Comparison of ENCODE assay signal across 16 mouse cellular contexts in genomic region chr7:28849700-28850236, GRCm38 (mm10). TPM values are rescaled to one million over a fixed set of nuclear protein-coding genes. Genes with fewer than 3 reads are reported as not detected.
DNase-seq lines count a peak whose midpoint lies in the region; ATAC-seq and TF ChIP-seq lines count a peak whose summit lies in the region.
"Had no signal": no experiment of that assay in that cellular context is flagged by ENCODE, and none has a peak within 500 bp of the region (broad histone marks: within the 10 kb centered on the region; RNA-seq: fewer than 3 reads in every experiment).

No protein-coding gene starts in this region.

- DNase-seq in heart, postnatal 0 days (ENCODE audit: low spot score) = no peak
- peak; percentile 54 for DNase-seq in Muller cell, postnatal 12 days (ENCODE audit: inconsistent ontology term)
- peak; percentile 84 for DNase-seq in embryonic facial prominence, embryonic 14.5 days (ENCODE audit: low spot score)
- no peak for DNase-seq in cerebellum, adult 11-12 months
- DNase-seq: adrenal gland, postnatal 36 days; cerebellum, adult 11 months; heart, postnatal 4 days; kidney, postnatal 36 days; right cerebral cortex, adult 18-20 months had no signal

- TF ChIP-seq CTCF in heart, postnatal 0 days (IDR thresholded peaks at IDR 0.05; ENCODE audit: low read depth) = no peak

- peak; percentile 24; the same call in 1 of the 2 replicates for ATAC-seq in heart, postnatal 0 days (ENCODE audit: insufficient read depth, low read depth)
- no peak for ATAC-seq in heart, embryonic 11.5 days (replicated peaks; ENCODE audit: insufficient number of reproducible peaks, low FRiP score, low TSS enrichment)
- peak; percentile 90 for ATAC-seq in embryonic facial prominence, embryonic 14.5 days (ENCODE audit: low read depth)
- ATAC-seq in limb, embryonic 13.5 days (ENCODE audit: low FRiP score, low read depth) = peak; percentile 85
- no peak for ATAC-seq in midbrain, embryonic 13.5 days
- ATAC-seq: CD4-positive, CD25-positive, alpha-beta regulatory T cell, adult 4 months had no signal

- H3K4me3 ChIP-seq in heart, postnatal 0 days (ENCODE audit: low read depth, low read length) = no peak overlapping the region
- no peak overlapping the region for H3K4me3 ChIP-seq in heart, embryonic 11.5 days (ENCODE audit: low read depth, low read length)
- no peak overlapping the region for H3K4me3 ChIP-seq in embryonic facial prominence, embryonic 14.5 days (ENCODE audit: low read depth, low read length)
- no peak overlapping the region for H3K4me3 ChIP-seq in limb, embryonic 13.5 days
- no peak overlapping the region for H3K4me3 ChIP-seq in midbrain, embryonic 13.5 days (replicated peaks)
- H3K4me3 ChIP-seq: lung, embryonic 15.5 days; midbrain, embryonic 12.5 days; neural tube, embryonic 13.5 days had no signal

- 17% methylated on average over 1 of the region's 1 CpGs for WGBS in heart, postnatal 0 days
- 27% methylated on average over 1 of the region's 1 CpGs for WGBS in heart, embryonic 11.5 days (ENCODE audit: insufficient replicate concordance)
- WGBS in embryonic facial prominence, embryonic 14.5 days = 25% methylated on average over 1 of the region's 1 CpGs
- WGBS in limb, embryonic 13.5 days = 23% methylated on average over 1 of the region's 1 CpGs
- WGBS in midbrain, embryonic 13.5 days = 58% methylated on average over 1 of the region's 1 CpGs

- no peak overlapping the region for H3K4me2 ChIP-seq in heart, postnatal 0 days (ENCODE audit: low read depth, low read length)
- no peak overlapping the region for H3K4me2 ChIP-seq in heart, embryonic 11.5 days
- H3K4me2 ChIP-seq in embryonic facial prominence, embryonic 14.5 days (ENCODE audit: low read depth, low read length) = no peak overlapping the region
- peak overlapping the region; percentile 21; the same call in 1 of the 2 replicates for H3K4me2 ChIP-seq in limb, embryonic 13.5 days (replicated peaks)
- H3K4me2 ChIP-seq in midbrain, embryonic 13.5 days (replicated peaks) = no peak overlapping the region
- H3K4me2 ChIP-seq: lung, embryonic 15.5 days; midbrain, embryonic 12.5 days; neural tube, embryonic 13.5 days had no signal

- H3K36me3 ChIP-seq in heart, postnatal 0 days (replicated peaks; ENCODE audit: control insufficient read depth, insufficient read depth, low read length) = no peaks in the 10 kb centered on the region
- H3K36me3 ChIP-seq in heart, embryonic 11.5 days (ENCODE audit: control insufficient read depth, insufficient read depth, low read length) = no peaks in the 10 kb centered on the region
- no peaks in the 10 kb centered on the region for H3K36me3 ChIP-seq in embryonic facial prominence, embryonic 14.5 days (ENCODE audit: control insufficient read depth, insufficient read depth, low read length)
- no peaks in the 10 kb centered on the region for H3K36me3 ChIP-seq in limb, embryonic 13.5 days
- H3K36me3 ChIP-seq in midbrain, embryonic 13.5 days = no peaks in the 10 kb centered on the region
- H3K36me3 ChIP-seq: lung, embryonic 15.5 days; midbrain, embryonic 12.5 days; neural tube, embryonic 13.5 days had no signal

- no peak overlapping the region for H3K27ac ChIP-seq in heart, postnatal 0 days (ENCODE audit: low read depth)
- H3K27ac ChIP-seq in heart, embryonic 11.5 days (ENCODE audit: low read depth, low read length) = no peak overlapping the region
- peak overlapping the region; percentile 67 for H3K27ac ChIP-seq in embryonic facial prominence, embryonic 14.5 days (replicated peaks; ENCODE audit: low read depth, low read length)
- peak overlapping the region; percentile 74; the same call in 1 of the 2 replicates for H3K27ac ChIP-seq in limb, embryonic 13.5 days
- no peak overlapping the region for H3K27ac ChIP-seq in midbrain, embryonic 13.5 days
- H3K27ac ChIP-seq: lung, embryonic 15.5 days; midbrain, embryonic 12.5 days; neural tube, embryonic 13.5 days had no signal

- no peaks in the 10 kb centered on the region for H3K9me3 ChIP-seq in heart, postnatal 0 days (replicated peaks; ENCODE audit: control insufficient read depth, low read length)
- H3K9me3 ChIP-seq in heart, embryonic 11.5 days (replicated peaks; ENCODE audit: control insufficient read depth, low read length) = no peaks in the 10 kb centered on the region
- no peaks in the 10 kb centered on the region for H3K9me3 ChIP-seq in embryonic facial prominence, embryonic 14.5 days (ENCODE audit: control insufficient read depth, low read length)
- H3K9me3 ChIP-seq in limb, embryonic 13.5 days = no peaks in the 10 kb centered on the region; the same call in 1 of the 2 replicates
- H3K9me3 ChIP-seq in midbrain, embryonic 13.5 days = no peaks in the 10 kb centered on the region
- H3K9me3 ChIP-seq: lung, embryonic 15.5 days; midbrain, embryonic 12.5 days; neural tube, embryonic 13.5 days had no signal

- no peaks in the 10 kb centered on the region for H3K4me1 ChIP-seq in heart, postnatal 0 days (ENCODE audit: control insufficient read depth, insufficient read depth)
- no peaks in the 10 kb centered on the region for H3K4me1 ChIP-seq in heart, embryonic 11.5 days (ENCODE audit: control insufficient read depth, insufficient read depth, low read length)
- peaks cover 5% of the 10 kb centered on the region; the same call in 1 of the 2 replicates for H3K4me1 ChIP-seq in embryonic facial prominence, embryonic 14.5 days (ENCODE audit: control insufficient read depth, insufficient read depth, low read length)
- peaks cover 23% of the 10 kb centered on the region for H3K4me1 ChIP-seq in limb, embryonic 13.5 days
- H3K4me1 ChIP-seq in midbrain, embryonic 13.5 days (replicated peaks) = no peaks in the 10 kb centered on the region
- H3K4me1 ChIP-seq: lung, embryonic 15.5 days; midbrain, embryonic 12.5 days; neural tube, embryonic 13.5 days had no signal

- no peak overlapping the region for H3K9ac ChIP-seq in heart, postnatal 0 days (replicated peaks; ENCODE audit: low read depth, low read length)
- H3K9ac ChIP-seq in heart, embryonic 11.5 days (ENCODE audit: low read depth, low read length) = no peak overlapping the region
- H3K9ac ChIP-seq in embryonic facial prominence, embryonic 14.5 days (ENCODE audit: low read depth, low read length) = no peak overlapping the region
- no peak overlapping the region; the same call in 1 of the 2 replicates for H3K9ac ChIP-seq in limb, embryonic 13.5 days
- H3K9ac ChIP-seq in midbrain, embryonic 13.5 days (replicated peaks) = no peak overlapping the region
- H3K9ac ChIP-seq: lung, embryonic 15.5 days; midbrain, embryonic 12.5 days; neural tube, embryonic 13.5 days had no signal

- no peaks in the 10 kb centered on the region for H3K27me3 ChIP-seq in heart, postnatal 0 days (ENCODE audit: control insufficient read depth, insufficient read depth, low read length)
- H3K27me3 ChIP-seq in heart, embryonic 11.5 days (ENCODE audit: control insufficient read depth, insufficient read depth, low read length) = no peaks in the 10 kb centered on the region
- H3K27me3 ChIP-seq in embryonic facial prominence, embryonic 14.5 days (replicated peaks; ENCODE audit: control insufficient read depth, insufficient read depth, low read length) = no peaks in the 10 kb centered on the region
- H3K27me3 ChIP-seq in limb, embryonic 13.5 days = no peaks in the 10 kb centered on the region
- no peaks in the 10 kb centered on the region for H3K27me3 ChIP-seq in midbrain, embryonic 13.5 days
- H3K27me3 ChIP-seq: lung, embryonic 15.5 days; midbrain, embryonic 12.5 days; neural tube, embryonic 13.5 days had no signal

- TF ChIP-seq EP300 in heart, postnatal 0 days (IDR thresholded peaks at IDR 0.05; ENCODE audit: low read depth) = no peak

RNA-seq across cellular contexts. Expression of gene Lgals7, which starts 13.9 kb away (rescaled TPM):
- 5.0 TPM in 1 of 2 replicates, not detected in the other for total RNA-seq in heart, postnatal 0 days (2014; rRNA removed; ENCODE audit: low replicate concordance)
- 2.2 and 3.9 TPM in 2 replicates for polyA plus RNA-seq in heart, postnatal 0 days (2015; fragmentation: Nextera tagmentation; extraction: Ambion mirVana)
- 0.82 and 1.0 TPM in 2 replicates for polyA plus RNA-seq in heart, embryonic 11.5 days (2014; fragmentation: Nextera tagmentation; extraction: Ambion mirVana)
- polyA plus RNA-seq in embryonic facial prominence, embryonic 14.5 days (2014; fragmentation: Nextera tagmentation; extraction: Ambion mirVana) = 27.3 and 53.0 TPM in 2 replicates
- 7.6 and 10.3 TPM in 2 replicates for polyA plus RNA-seq in limb, embryonic 13.5 days (2015; fragmentation: Nextera tagmentation; extraction: Ambion mirVana)
- 8.5 and 9.8 TPM in 2 replicates for polyA plus RNA-seq in midbrain, embryonic 13.5 days (2015; fragmentation: Nextera tagmentation; extraction: Ambion mirVana)

RNA-seq across cellular contexts. Expression of gene Lgals4, which starts 16.1 kb away (rescaled TPM):
- 2.3 and 24.1 TPM in 2 replicates for total RNA-seq in heart, postnatal 0 days (2014; rRNA removed; ENCODE audit: low replicate concordance)
- 30.9 and 36.0 TPM in 2 replicates for polyA plus RNA-seq in heart, postnatal 0 days (2015; fragmentation: Nextera tagmentation; extraction: Ambion mirVana)
- polyA plus RNA-seq in heart, embryonic 11.5 days (2014; fragmentation: Nextera tagmentation; extraction: Ambion mirVana) = 2.2 and 3.9 TPM in 2 replicates
- 3.4 and 4.1 TPM in 2 replicates for polyA plus RNA-seq in embryonic facial prominence, embryonic 14.5 days (2014; fragmentation: Nextera tagmentation; extraction: Ambion mirVana)
- 9.6 and 10.3 TPM in 2 replicates for polyA plus RNA-seq in limb, embryonic 13.5 days (2015; fragmentation: Nextera tagmentation; extraction: Ambion mirVana)
- 4.5 and 5.8 TPM in 2 replicates for polyA plus RNA-seq in midbrain, embryonic 13.5 days (2015; fragmentation: Nextera tagmentation; extraction: Ambion mirVana)

RNA-seq across cellular contexts. Expression of gene Ech1, which starts 24.8 kb away (rescaled TPM):
- total RNA-seq in heart, postnatal 0 days (2014; rRNA removed; ENCODE audit: low replicate concordance) = 483 and 823 TPM in 2 replicates
- polyA plus RNA-seq in heart, postnatal 0 days (2015; fragmentation: Nextera tagmentation; extraction: Ambion mirVana) = 806 and 928 TPM in 2 replicates
- 139 and 149 TPM in 2 replicates for polyA plus RNA-seq in heart, embryonic 11.5 days (2014; fragmentation: Nextera tagmentation; extraction: Ambion mirVana)
- polyA plus RNA-seq in embryonic facial prominence, embryonic 14.5 days (2014; fragmentation: Nextera tagmentation; extraction: Ambion mirVana) = 183 and 202 TPM in 2 replicates
- polyA plus RNA-seq in limb, embryonic 13.5 days (2015; fragmentation: Nextera tagmentation; extraction: Ambion mirVana) = 155 TPM in 2 replicates
- 69.4 and 71.6 TPM in 2 replicates for polyA plus RNA-seq in midbrain, embryonic 13.5 days (2015; fragmentation: Nextera tagmentation; extraction: Ambion mirVana)

RNA-seq across cellular contexts. Expression of gene Capn12, which starts 31.5 kb away (rescaled TPM):
- not detected in 2 replicates for total RNA-seq in heart, postnatal 0 days (2014; rRNA removed; ENCODE audit: low replicate concordance)
- 0.26 TPM in 2 replicates for polyA plus RNA-seq in heart, postnatal 0 days (2015; fragmentation: Nextera tagmentation; extraction: Ambion mirVana)
- 0.46 and 0.70 TPM in 2 replicates for polyA plus RNA-seq in heart, embryonic 11.5 days (2014; fragmentation: Nextera tagmentation; extraction: Ambion mirVana)
- polyA plus RNA-seq in embryonic facial prominence, embryonic 14.5 days (2014; fragmentation: Nextera tagmentation; extraction: Ambion mirVana) = 0.58 and 0.72 TPM in 2 replicates
- 0.94 and 0.97 TPM in 2 replicates for polyA plus RNA-seq in limb, embryonic 13.5 days (2015; fragmentation: Nextera tagmentation; extraction: Ambion mirVana)
- 0.62 and 0.70 TPM in 2 replicates for polyA plus RNA-seq in midbrain, embryonic 13.5 days (2015; fragmentation: Nextera tagmentation; extraction: Ambion mirVana)
- polyA plus RNA-seq: CD4-positive, CD25-positive, alpha-beta regulatory T cell, adult 4 months had no signal

RNA-seq across cellular contexts. Expression of gene Hnrnpl, which starts 41.4 kb away (rescaled TPM):
- total RNA-seq in heart, postnatal 0 days (2014; rRNA removed; ENCODE audit: low replicate concordance) = 259 and 275 TPM in 2 replicates
- polyA plus RNA-seq in heart, postnatal 0 days (2015; fragmentation: Nextera tagmentation; extraction: Ambion mirVana) = 149 and 171 TPM in 2 replicates
- polyA plus RNA-seq in heart, embryonic 11.5 days (2014; fragmentation: Nextera tagmentation; extraction: Ambion mirVana) = 210 and 212 TPM in 2 replicates
- polyA plus RNA-seq in embryonic facial prominence, embryonic 14.5 days (2014; fragmentation: Nextera tagmentation; extraction: Ambion mirVana) = 180 and 182 TPM in 2 replicates
- polyA plus RNA-seq in limb, embryonic 13.5 days (2015; fragmentation: Nextera tagmentation; extraction: Ambion mirVana) = 284 and 285 TPM in 2 replicates
- polyA plus RNA-seq in midbrain, embryonic 13.5 days (2015; fragmentation: Nextera tagmentation; extraction: Ambion mirVana) = 238 and 239 TPM in 2 replicates

Comparison
In these comparisons a context has a peak if more than half of its experiments do, and no peak if none do; other contexts are left out.
1. ATAC-seq: peak in heart, postnatal 0 days (single experiment), embryonic facial prominence, embryonic 14.5 days (single experiment) and limb, embryonic 13.5 days (single experiment); none in heart, embryonic 11.5 days (single experiment) and midbrain, embryonic 13.5 days (single experiment).
2. DNase-seq: peak in Muller cell, postnatal 12 days (single experiment) and embryonic facial prominence, embryonic 14.5 days (single experiment); none in heart, postnatal 0 days (single experiment) and cerebellum, adult 11-12 months (single experiment).
3. H3K27ac ChIP-seq: peak in embryonic facial prominence, embryonic 14.5 days (single experiment) and limb, embryonic 13.5 days (single experiment); none in heart, postnatal 0 days (single experiment), heart, embryonic 11.5 days (single experiment) and midbrain, embryonic 13.5 days (single experiment).